Mouse (Mus musculus) neural tube, embryonic 15.5 days (tissue): ENCODE results near the gene Dst. TPM values are rescaled to one million over a fixed set of nuclear protein-coding genes. Genes with fewer than 3 reads are reported as not detected.

ENCODE experiments used
- ATAC-seq: fragments of 200-750 bp; cut with Nextera tagmentation; 2 replicates; pipeline ENCODE4 v1.8.0; 2017; ENCODE audit warnings: mild to moderate bottlenecking, moderate TSS enrichment, moderate library complexity; ENCODE audit not compliant: low FRiP score
- H3K27ac ChIP-seq: fragments of 300-500 bp; sonication (generic); replicated peaks from 2 replicates; pipeline ENCODE4 v1.5.1; 2015; ENCODE audit warnings: mild to moderate bottlenecking, inconsistent platforms
- H3K27me3 ChIP-seq: fragments of 300-500 bp; sonication (generic); replicated peaks from 2 replicates; pipeline ENCODE4 v1.6.1; 2015; ENCODE audit warnings: inconsistent platforms
- H3K36me3 ChIP-seq: fragments of 300-500 bp; sonication (generic); 2 replicates; pipeline ENCODE4 v1.6.1; 2015; ENCODE audit warnings: inconsistent platforms
- H3K4me1 ChIP-seq: fragments of 300-500 bp; sonication (generic); 2 replicates; pipeline ENCODE4 v1.6.1; 2015; ENCODE audit warnings: inconsistent platforms
- H3K4me2 ChIP-seq: fragments of 300-500 bp; sonication (generic); 2 replicates; pipeline ENCODE4 v1.6.1; 2015; ENCODE audit warnings: inconsistent platforms, mild to moderate bottlenecking, moderate library complexity
- H3K4me3 ChIP-seq: fragments of 300-500 bp; sonication (generic); replicated peaks from 2 replicates; pipeline ENCODE4 v1.5.1; 2015; ENCODE audit warnings: mild to moderate bottlenecking, inconsistent platforms
- H3K9ac ChIP-seq: fragments of 300-500 bp; sonication (generic); replicated peaks from 2 replicates; pipeline ENCODE4 v1.6.1; 2015; ENCODE audit warnings: mild to moderate bottlenecking, inconsistent platforms
- H3K9me3 ChIP-seq: fragments of 300-500 bp; sonication (generic); replicated peaks from 2 replicates; pipeline ENCODE4 v1.6.1; 2016; ENCODE audit warnings: inconsistent platforms
- WGBS: fragments of 180-500 bp; shearing (Covaris S2); methylation state at CpG from one replicate; pipeline ENCODE4 v1.1.7; 2015; ENCODE audit warnings: mixed read lengths; 5-methylcytosine and 5-hydroxymethylcytosine counted together
- polyA plus RNA-seq: library from polyadenylated mRNA; unstranded; fragments of >200 nt; fragmentation: Nextera tagmentation; extraction: Ambion mirVana; gene quantifications from 2 replicates; pipeline ENCODE4 v1.2.1, GENCODE M21; 2015

The Dst gene
- polyA plus RNA-seq, 1 experiment from 2014 or later, result 38.0 TPM

GRCm38 (mm10) chr1:34033478-34033877 lies 125.5 kb downstream of the Dst start:
- Histone ChIP-seq H3K9me3 (no peaks in the 10 kb centered on the region), H3K27ac (no peak overlapping the region), H3K4me1 (0 out of 2 replicates have a peak, but pooled peaks cover under 1% of the 10 kb centered on the region), H3K9ac (no peak overlapping the region), H3K4me3 (no peak overlapping the region), H3K4me2 (no peak overlapping the region), H3K36me3 (no peaks in the 10 kb centered on the region), H3K27me3 (no peaks in the 10 kb centered on the region)
- ATAC-seq, result no peak
- 95% methylated on average over 1 of the region's 1 CpGs for WGBS

- no peaks in the 10 kb centered on the region for H3K27me3 ChIP-seq
- no peaks in the 10 kb centered on the region for H3K4me1 ChIP-seq
- no peaks in the 10 kb centered on the region for H3K36me3 ChIP-seq
- H3K4me2 ChIP-seq, result no peak overlapping the region
- H3K4me3 ChIP-seq, result no peak overlapping the region
- no peak overlapping the region for H3K9ac ChIP-seq
- H3K9me3 ChIP-seq, result no peaks in the 10 kb centered on the region
- WGBS, result 94% methylated on average over 3 of the region's 3 CpGs
- no peak overlapping the region for H3K27ac ChIP-seq
- no peak for ATAC-seq
Observed at GRCm38 (mm10) chr1:34033958-34034357, 125.9 kb downstream of the Dst start.

GRCm38 (mm10) chr1:34036111-34036510 lies 128.1 kb downstream of the Dst start:
- Histone ChIP-seq H3K36me3 (no peaks in the 10 kb centered on the region), H3K9ac (no peak overlapping the region), H3K4me3 (no peak overlapping the region), H3K4me1 (peaks cover 6% of the 10 kb centered on the region), H3K27ac (no peak overlapping the region), H3K4me2 (no peak overlapping the region), H3K27me3 (no peaks in the 10 kb centered on the region), H3K9me3 (no peaks in the 10 kb centered on the region)
- ATAC-seq, result no peak
- 94% methylated on average over 12 of the region's 12 CpGs for WGBS

GRCm38 (mm10) chr1:34038571-34038970 lies 130.5 kb downstream of the Dst start:
- Histone ChIP-seq H3K4me3 (no peak overlapping the region), H3K27me3 (no peaks in the 10 kb centered on the region), H3K4me1 (peaks cover 10% of the 10 kb centered on the region), H3K4me2 (no peak overlapping the region), H3K27ac (no peak overlapping the region), H3K36me3 (no peaks in the 10 kb centered on the region), H3K9me3 (no peaks in the 10 kb centered on the region), H3K9ac (no peak overlapping the region)
- ATAC-seq, result no peak
- 96% methylated on average over 7 of the region's 7 CpGs for WGBS

DNA sequence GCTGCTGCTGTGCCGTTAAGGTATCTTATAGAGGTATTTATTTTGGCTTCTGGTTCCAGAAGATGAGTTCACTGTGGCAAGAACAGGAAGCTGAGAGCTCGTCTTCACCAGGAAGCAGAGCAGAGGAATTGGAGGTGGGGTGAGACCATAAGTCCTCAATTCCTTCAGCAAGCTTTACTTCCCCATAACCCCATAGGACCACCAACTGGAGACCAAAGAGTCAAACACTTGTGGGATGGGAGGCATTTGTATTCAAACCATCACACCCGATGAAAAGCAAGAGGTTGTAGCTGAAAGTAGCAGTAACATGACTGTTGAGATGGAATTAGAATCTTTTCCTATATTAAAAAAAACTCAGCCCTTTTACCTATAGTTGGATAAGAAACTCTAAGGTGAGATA lies 132.0 kb downstream of the Dst start:
- Histone ChIP-seq H3K4me3 (no peak overlapping the region), H3K4me2 (no peak overlapping the region), H3K9me3 (no peaks in the 10 kb centered on the region), H3K27me3 (no peaks in the 10 kb centered on the region), H3K27ac (no peak overlapping the region), H3K9ac (no peak overlapping the region), H3K36me3 (no peaks in the 10 kb centered on the region), H3K4me1 (peaks cover 10% of the 10 kb centered on the region)
- ATAC-seq, result no peak
- 75% methylated on average over 3 of the region's 3 CpGs for WGBS

DNA sequence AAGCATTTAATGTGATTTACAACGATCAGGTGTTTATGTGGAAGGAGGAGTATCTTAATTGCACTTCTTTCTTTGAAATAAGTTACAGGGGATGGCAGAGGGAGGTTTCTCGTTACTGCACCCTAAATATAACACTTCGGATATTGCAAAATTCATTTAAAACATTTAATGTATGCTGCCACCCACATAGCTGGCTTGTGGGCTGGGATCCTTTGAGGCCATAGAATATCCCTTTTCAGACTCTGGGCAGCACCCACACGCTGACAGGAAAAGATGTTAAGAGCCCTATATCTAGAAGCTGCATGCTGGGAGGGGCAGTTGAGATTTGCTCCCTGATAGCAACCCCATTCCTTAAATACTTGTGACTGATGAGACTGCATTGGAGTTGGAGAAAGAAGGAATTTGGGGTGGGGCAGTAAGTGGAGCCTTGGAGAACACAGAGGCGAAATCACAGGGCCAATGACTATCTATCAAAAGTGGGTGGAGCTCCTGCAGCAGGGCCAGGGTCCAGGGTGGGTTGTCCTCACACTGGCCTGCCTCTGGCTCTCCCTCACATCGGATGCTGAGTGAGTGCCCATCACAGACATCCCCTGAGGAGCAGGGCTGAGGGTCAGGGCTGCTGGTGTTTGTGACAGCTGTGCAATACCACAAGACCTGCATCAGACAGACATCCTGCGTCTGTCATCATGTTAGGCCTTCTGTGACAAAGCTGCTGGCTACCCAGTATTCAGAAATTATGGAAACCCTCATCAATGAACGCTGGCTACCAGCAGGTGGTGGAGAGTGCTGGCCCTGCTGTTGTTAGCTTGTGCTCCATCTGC lies 133.1 kb downstream of the Dst start:
- H3K27ac ChIP-seq, result no peak overlapping the region
- ATAC-seq, result 0 out of 2 replicates have a peak, but pooled peaks have one; percentile 18

DNA sequence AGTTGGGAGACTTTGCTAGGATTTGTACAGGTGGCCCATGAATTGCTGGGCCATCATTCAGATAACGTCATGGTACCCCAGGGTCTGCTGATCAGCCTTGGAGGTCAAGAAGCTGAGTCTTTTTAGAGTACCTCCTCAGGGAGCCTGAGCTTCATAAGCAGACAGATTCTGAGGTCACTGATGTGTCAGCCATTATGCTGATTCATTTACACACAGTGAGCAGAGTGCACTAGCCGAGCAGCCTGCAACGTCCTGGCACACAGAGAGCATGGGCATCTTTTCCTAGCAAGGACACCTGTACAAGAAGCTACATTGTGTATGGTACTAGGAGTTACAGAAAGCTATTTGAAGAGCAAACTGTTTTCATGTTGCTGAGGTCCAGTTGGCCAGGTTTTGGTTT lies 134.3 kb downstream of the Dst start:
- Histone ChIP-seq H3K27ac (no peak overlapping the region), H3K9me3 (no peaks in the 10 kb centered on the region), H3K4me2 (no peak overlapping the region), H3K9ac (no peak overlapping the region), H3K27me3 (no peaks in the 10 kb centered on the region), H3K4me1 (peaks cover 10% of the 10 kb centered on the region), H3K4me3 (no peak overlapping the region), H3K36me3 (no peaks in the 10 kb centered on the region)
- ATAC-seq, result no peak
- 38% methylated on average over 3 of the region's 3 CpGs for WGBS

More for the DNA sequence above, 133.1 kb downstream of the Dst start:
- Histone ChIP-seq H3K4me3 (no peak overlapping the region), H3K9me3 (no peaks in the 10 kb centered on the region), H3K4me1 (peaks cover 10% of the 10 kb centered on the region), H3K36me3 (no peaks in the 10 kb centered on the region), H3K27me3 (no peaks in the 10 kb centered on the region), H3K9ac (no peak overlapping the region), H3K4me2 (no peak overlapping the region)
- WGBS, result 42% methylated on average over 8 of the region's 8 CpGs

DNA sequence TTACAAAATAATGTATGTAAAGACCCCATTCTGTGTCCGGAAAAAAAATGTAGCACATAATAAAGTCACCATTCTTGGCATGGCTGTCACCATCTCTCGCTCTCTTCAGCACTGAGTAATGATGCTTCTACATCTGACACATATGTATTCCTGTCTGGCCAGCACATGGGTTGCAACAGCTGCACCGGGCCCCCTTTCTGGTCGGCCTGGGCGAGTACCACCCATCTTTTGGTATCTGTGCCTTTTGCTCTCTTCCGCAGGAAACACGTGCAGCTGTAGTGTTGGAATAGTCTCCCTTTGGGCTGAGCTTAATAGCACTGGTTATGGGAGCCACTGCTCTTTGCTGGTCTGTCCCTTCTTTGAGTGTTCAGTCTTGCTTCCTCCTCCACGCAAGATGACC lies 135.3 kb downstream of the Dst start:
- 80% methylated on average over 8 of the region's 8 CpGs for WGBS
- Histone ChIP-seq H3K4me3 (no peak overlapping the region), H3K36me3 (no peaks in the 10 kb centered on the region), H3K4me2 (no peak overlapping the region), H3K27me3 (no peaks in the 10 kb centered on the region), H3K4me1 (peaks cover 11% of the 10 kb centered on the region), H3K27ac (no peak overlapping the region), H3K9me3 (no peaks in the 10 kb centered on the region), H3K9ac (no peak overlapping the region)
- ATAC-seq, result no peak

DNA sequence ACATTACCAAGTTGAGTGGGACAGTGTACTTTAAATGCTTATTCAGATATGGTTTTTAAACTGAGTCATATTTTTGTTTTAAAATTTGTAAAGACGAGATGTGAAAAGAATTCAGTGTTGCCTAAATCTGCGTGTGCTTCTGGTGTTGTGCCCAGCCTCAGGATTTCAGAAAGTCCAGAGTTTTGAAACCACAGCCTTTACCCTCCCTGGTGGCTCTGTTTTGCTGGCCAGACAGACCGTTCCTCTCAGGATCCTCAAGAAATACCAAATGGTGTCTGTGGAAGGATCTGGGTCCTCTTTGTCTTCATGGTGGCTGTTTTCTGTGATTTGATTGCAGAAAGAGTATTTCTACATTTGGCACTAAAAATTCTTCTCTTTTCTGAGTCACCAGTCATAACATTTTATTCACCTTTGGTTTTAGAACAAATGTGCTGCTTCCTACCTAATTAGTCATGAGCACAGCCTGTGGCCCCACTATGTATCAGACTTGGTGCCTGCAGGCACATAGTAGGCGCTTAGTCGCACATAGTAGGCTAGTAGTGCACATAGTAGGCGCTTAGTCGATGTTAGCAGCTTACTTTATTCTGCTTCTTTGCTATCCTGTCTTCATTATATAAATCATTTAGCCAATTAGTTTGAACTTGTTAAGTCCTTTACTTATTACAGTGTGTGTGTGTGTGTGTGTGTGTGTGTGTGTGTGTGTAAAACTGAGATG lies 136.0 kb downstream of the Dst start:
- ATAC-seq, result no peak
- H3K27ac ChIP-seq, result no peak overlapping the region
- 90% methylated on average over 7 of the region's 7 CpGs for WGBS
- H3K27me3 ChIP-seq, result no peaks in the 10 kb centered on the region
- no peak overlapping the region for H3K4me3 ChIP-seq
- H3K9ac ChIP-seq, result no peak overlapping the region
- H3K4me2 ChIP-seq, result no peak overlapping the region
- peaks cover 14% of the 10 kb centered on the region for H3K4me1 ChIP-seq
- H3K9me3 ChIP-seq, result no peaks in the 10 kb centered on the region
- no peaks in the 10 kb centered on the region for H3K36me3 ChIP-seq

- ATAC-seq, result no peak
- H3K4me2 ChIP-seq, result no peak overlapping the region
- H3K36me3 ChIP-seq, result no peaks in the 10 kb centered on the region
- peaks cover 14% of the 10 kb centered on the region for H3K4me1 ChIP-seq
- no peaks in the 10 kb centered on the region for H3K9me3 ChIP-seq
- H3K27ac ChIP-seq, result no peak overlapping the region
- H3K27me3 ChIP-seq, result no peaks in the 10 kb centered on the region
- no peak overlapping the region for H3K4me3 ChIP-seq
- no peak overlapping the region for H3K9ac ChIP-seq
- 58% methylated on average over 3 of the region's 3 CpGs for WGBS
Observed at GRCm38 (mm10) chr1:34044675-34045074, 136.7 kb downstream of the Dst start.

DNA sequence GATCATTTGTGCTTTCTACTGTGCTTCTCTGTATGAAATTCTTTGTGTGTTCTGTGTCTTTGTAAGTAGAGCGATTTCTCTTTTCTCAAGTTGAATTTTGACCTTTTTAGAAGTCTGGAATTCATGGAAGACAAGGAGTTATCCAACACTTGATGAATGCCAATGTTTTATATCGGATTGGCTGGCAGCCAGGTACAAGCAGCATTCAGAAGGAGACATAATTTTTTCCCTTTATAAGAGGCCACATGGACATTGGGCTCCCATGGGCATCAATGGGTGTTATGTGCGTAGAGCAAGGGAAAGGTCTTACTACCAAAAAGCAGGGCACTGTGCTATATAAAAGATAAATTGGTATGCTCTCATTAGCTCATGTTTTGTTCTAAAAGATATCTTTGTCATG lies 139.3 kb downstream of the Dst start:
- Histone ChIP-seq H3K27me3 (no peaks in the 10 kb centered on the region), H3K36me3 (no peaks in the 10 kb centered on the region), H3K9ac (no peak overlapping the region), H3K9me3 (no peaks in the 10 kb centered on the region), H3K4me2 (no peak overlapping the region), H3K4me1 (peaks cover 14% of the 10 kb centered on the region), H3K4me3 (no peak overlapping the region), H3K27ac (no peak overlapping the region)
- ATAC-seq, result no peak
- WGBS, result 63% methylated on average over 3 of the region's 3 CpGs

- Histone ChIP-seq H3K27me3 (no peaks in the 10 kb centered on the region), H3K4me1 (peaks cover 26% of the 10 kb centered on the region), H3K27ac (no peak overlapping the region), H3K36me3 (no peaks in the 10 kb centered on the region), H3K9me3 (no peaks in the 10 kb centered on the region), H3K9ac (no peak overlapping the region), H3K4me2 (no peak overlapping the region), H3K4me3 (no peak overlapping the region)
- 0 out of 2 replicates have a peak, but pooled peaks have one; percentile 15 for ATAC-seq
- 82% methylated on average over 3 of the region's 3 CpGs for WGBS
Observed at GRCm38 (mm10) chr1:34051251-34051650, 143.2 kb downstream of the Dst start.
